Mouse (Mus musculus) adrenal gland, adult 18-20 months (tissue): ENCODE measurements around the gene Bola3. TPM values are rescaled to one million over a fixed set of nuclear protein-coding genes. Genes with fewer than 3 reads are reported as not detected.

Experiments
- DNase-seq, 2 experiments: peaks; one replicate each; pipeline ENCODE4 v3.0.0; 2021 to 2022; ENCODE audit warnings: low spot score in 2 of 2
- long read RNA-seq, 2 experiments: library from polyadenylated mRNA; stranded (forward); transcript quantifications; one replicate each; pipeline ENCODE4 v2.0.0; 2021
- total RNA-seq, 2 experiments: library from RNA; stranded (reverse); gene quantifications; 1 replicate in 1 of 2; 2 replicates in 1 of 2; pipeline ENCODE4 v1.2.3; 2021

Bola3 gene
- 100 to 1,000 TPM; 257 to 284 TPM for total RNA-seq
- long read RNA-seq, experiment 1, transcript Bola3-207 (4 exons, 2,312 nt), result major isoform, 49 of 57 reads
- long read RNA-seq, experiment 1, partial matches to known transcripts, result 1 of 57 reads
- long read RNA-seq, experiment 1, other reads (novel, unspliced or antisense), result 5 of 57 reads
- long read RNA-seq, experiment 2, transcript Bola3-207 (4 exons, 2,312 nt), result major isoform, 213 of 232 reads
- long read RNA-seq, experiment 2, transcript Bola3-201 (3 exons, 709 nt), result minor isoform, 7 of 232 reads
- long read RNA-seq, experiment 2, partial matches to known transcripts, result 0 of 232 reads
- long read RNA-seq, experiment 2, other reads (novel, unspliced or antisense), result 12 of 232 reads

DNA sequence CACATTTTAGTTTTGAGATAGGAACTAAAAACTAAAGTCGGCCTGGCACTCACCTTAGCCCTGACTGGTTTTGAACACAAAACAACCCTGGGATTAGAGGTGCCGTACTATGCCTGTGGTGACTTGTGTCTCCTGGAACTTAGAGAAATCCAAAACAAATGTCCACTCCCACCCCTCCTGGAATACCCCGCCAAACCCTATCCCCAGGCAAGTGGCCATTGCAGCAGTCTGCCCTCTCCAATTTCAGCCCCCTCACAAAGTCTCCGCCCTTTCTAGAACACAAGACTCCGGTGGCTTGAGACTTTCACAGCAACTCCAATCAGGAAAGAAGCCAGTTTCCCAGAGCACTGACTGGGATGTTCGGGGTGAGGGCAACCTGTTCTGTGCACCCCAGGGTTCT is at the start of gene Bola3:
Gene Bola3 (plus strand): TSS at position 275 of the 400 bp plus-strand sequence.
- no peak for DNase-seq

DNA sequence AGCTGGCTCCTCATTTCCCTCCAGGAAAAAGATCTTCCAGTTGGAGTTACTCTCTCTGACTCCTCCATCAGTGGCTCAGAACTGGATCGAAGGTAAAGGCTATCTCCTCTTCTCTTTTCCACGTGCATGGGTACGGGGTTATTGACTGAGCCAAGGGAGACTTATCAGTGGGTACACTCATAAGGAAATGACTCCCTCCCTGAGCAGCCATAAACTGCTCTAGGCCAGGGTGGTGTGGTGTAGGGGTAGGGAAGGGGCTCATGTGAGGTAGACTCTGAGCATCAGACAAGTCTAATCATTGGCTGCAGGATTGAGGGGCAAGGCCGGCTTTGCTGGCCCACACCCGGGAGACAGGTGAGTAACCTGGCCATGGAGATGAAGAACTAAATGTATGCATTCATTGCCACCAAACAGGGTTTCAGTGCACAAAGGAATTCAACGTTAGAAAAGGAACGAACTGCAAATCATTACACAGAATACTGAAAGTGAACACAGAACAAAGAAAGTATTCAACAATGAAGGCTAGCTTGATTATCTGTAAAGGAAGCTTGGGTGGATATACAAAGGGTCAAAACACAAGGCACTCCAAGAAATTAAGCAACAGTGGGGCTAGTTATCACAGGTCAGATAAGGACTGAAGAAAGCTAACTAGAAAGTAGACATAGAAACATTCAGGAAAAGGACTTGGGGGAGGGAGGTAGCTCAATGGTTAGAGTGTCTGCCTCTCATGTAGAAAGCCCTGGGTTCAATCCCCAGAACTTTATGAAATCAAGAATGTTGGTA is 48.3 kb upstream of the Bola3 start:
- no peak for DNase-seq

DNA sequence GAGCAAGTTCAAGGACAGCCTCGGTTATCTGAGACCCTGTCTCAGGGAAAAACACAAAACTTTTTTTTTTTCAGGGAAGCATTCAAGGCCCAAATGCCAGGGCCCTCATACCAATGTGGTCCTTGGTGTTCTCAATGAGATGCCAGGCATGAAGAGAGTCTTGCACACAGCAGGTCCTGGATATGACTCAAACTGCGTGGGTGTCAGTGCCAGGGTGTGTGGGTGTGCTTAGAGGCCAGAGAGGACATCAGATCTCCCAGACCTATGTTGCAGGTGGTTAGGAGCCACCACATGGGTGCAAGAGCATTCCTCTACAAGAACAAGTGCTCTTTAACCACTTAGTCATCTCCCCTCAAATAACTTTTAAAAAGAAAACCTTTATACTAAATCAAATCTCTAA is 47.7 kb upstream of the Bola3 start:
- DNase-seq, result no peak

DNA sequence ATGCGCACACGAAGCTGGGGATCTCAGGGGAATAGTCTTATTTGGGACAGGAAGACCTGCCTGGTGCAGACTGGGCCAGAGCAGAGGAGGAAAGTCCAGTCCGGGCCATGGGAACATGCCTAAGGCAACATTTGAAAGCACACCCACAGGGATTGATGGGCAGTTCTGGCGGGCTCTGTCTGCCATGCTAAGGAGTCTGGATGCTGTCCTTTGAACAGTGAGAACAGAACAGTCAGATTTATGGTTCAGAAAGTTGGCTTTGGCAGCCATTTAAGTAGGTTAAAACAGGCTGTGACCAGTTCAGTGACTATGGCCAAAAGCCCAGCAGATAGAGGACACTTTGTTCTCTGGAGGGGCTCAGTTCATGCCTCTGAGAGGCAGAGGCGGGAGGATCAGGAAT is 46.7 kb upstream of the Bola3 start:
- no peak for DNase-seq

DNA sequence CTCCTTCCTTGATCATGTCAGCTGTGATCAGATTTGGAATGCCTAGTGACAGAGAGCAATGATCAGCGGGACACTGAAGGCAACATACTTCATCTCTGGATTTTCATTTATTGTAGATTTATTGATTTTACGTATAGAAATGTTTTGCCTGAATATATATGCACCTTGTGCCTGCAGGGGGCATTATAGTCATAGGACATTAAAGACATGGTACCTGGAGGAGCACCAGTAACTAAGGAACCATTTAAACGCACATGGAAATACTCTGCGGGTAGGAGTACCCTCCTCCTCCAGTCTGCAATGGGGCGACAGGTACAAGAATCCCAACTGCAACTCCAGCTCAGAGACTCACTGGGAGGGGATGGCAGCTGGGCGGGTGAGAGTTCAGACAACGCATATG is 39.9 kb upstream of the Bola3 start:
- DNase-seq, result no peak

DNA sequence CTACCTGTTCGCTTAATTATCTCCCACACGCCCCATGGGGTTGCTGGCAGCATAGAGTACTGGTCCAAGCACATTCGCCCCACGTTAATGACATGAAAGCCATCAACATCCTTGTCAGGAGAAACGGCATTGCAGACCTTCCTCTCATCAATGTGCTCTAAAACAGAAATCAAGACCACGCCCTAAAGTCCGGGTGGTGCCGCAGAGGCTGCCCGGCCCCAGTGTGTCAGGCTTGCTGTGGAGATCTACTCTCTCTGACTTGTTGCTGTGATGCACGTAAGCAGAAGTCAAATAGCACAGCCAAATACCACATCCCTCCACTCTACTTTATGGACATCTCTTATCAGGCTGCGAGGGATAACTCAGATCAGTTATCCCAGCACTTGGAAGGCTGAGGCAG is 37.7 kb upstream of the Bola3 start:
- no peak for DNase-seq

DNA sequence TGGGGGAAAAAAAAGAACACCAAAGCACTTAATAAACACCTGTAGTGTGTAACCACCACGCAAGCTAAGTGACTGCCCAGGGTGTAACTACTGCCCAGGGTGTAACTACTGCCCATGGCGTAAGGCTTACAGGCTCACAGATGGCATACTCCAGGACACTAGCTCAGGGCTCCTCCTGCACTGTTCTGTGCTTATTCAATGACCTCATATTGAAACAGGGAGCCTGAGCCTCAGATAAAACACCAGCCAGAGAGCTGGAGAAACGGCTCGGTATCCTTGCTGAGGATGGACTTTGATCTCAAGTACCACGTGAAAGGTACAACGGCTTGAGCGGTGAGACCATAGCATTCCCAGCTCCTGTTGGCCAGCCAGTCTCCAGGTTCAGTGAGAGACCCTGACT is 36.9 kb upstream of the Bola3 start:
- DNase-seq, result no peak

DNA sequence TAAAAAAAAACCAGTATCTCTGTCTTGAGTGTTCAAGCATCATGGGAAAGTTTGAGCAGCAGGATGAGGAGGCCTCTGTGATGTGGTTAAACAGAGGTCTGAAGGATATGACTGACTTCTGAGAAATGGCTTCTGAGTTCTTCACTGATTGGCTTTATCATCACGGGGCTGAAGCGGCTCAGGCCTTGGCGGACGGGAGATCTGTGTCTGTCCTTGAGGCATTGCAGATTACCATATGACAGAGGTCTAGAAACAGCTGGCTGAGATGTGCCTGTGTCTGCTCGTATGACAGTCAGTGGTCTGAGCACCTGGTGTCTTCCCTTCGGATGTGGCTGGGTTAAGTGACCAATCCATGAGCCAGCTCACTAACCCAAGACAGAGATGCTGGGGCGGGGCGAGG is 36.4 kb upstream of the Bola3 start:
- peak in 1 of 2 experiments; percentile 12 for DNase-seq

DNA sequence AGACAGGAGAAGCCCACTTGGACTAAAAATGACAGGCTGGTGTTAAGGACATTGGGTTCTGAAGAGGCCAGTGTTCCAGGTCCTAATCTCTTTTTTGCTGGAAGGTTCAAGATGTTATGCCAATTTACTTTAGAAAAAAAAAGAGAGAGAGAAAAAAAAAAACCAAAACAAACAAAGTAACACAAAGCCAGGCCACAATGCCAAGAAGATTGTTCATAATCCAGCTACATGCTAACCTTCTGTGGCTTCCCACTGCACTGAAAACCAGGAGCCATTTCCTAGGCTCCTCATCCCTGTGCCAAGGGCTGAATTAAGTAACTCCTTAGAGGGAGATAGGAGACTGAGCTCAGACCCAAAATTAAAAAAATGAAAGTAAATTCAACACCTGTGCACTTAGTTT is 33.7 kb upstream of the Bola3 start:
- no peak for DNase-seq

DNA sequence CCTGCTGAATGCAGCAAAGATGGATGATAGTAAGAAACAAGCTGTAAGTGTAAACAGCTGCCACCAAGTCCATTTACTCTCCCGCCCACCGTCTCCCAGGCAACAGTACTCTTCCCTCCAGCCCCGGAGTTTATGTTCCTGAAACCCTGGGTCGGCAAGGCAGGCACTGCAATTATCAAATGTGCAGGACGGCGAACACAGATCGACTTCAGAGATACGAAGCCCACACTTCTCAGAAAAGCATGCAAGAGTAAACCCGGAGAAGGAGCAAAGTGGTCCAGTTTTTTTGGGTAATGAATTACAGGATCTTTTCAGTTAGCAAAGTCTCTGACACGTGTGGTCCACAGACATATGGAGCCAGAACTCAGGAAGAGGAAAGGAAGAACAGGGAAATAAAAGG is 32.9 kb upstream of the Bola3 start:
- no peak for DNase-seq

DNA sequence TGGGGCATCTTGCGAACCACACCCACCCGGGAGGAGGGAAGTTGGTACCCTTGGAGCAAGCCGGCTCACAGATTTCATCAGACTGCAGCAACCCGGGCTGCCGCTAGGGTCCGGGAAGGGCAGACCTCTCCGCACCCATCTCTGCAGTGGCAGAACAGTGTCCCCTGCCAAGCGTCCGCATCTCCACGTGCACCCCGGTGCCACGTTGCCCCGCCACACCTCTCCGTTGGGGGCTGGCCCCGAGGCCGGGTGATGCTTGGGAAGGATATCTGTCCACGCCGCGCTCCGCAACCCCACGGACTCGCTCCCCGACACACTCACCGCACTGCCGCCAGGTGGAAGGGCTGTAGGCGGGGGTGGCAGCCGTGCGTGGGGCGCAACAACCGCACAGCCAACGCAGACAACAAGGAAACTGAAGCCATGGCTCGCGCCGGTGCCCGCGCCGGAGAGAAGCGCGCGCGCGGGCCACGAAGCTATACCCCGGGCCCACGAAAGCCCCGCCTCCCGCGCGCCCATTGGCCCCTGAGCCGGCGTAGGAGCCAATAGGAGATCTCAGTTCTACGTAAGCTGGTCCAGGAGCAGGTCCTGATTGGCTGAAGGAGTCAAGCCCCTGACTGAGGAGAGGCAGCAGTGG is 31.7 kb upstream of the Bola3 start:
- DNase-seq, result peak; percentile 84 to 85

DNA sequence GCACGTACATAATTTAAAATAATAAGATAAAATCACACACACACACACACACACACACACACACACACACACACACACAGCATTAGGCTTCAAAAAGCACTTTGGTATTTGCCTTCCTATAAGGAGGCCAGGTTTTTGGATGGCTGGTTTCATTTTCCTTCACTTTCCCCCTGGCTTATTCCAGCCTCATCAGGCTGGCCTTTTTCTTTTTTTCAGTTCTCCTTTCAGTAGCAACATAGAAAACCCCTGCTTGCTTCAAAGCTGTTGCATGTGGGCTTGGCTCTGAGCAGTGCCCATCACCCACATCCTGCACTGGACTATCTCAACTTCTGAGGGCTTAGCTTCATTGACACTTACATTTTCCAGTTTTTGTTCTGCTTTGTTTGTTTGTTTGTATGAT is 27.0 kb upstream of the Bola3 start:
- DNase-seq, result no peak

DNA sequence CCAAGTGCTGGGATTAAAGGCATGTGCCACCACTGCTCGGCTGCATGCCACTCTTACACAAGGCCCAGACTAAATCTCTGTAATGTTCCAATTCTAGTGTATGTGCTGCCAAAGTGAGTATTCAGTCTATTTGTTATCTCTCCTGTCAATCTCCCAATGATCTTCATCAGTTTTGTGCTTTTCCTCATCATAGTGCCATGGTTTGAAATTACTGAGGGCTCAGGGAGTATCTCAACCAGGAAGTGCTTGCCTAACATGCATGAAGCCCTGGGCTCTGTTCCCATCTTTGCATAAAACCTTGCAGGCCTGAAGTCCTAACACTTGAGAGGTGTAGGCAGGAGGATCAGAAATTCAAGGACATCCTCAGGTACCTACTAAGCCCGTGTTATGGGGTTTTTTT is 26.2 kb upstream of the Bola3 start:
- no peak for DNase-seq

DNA sequence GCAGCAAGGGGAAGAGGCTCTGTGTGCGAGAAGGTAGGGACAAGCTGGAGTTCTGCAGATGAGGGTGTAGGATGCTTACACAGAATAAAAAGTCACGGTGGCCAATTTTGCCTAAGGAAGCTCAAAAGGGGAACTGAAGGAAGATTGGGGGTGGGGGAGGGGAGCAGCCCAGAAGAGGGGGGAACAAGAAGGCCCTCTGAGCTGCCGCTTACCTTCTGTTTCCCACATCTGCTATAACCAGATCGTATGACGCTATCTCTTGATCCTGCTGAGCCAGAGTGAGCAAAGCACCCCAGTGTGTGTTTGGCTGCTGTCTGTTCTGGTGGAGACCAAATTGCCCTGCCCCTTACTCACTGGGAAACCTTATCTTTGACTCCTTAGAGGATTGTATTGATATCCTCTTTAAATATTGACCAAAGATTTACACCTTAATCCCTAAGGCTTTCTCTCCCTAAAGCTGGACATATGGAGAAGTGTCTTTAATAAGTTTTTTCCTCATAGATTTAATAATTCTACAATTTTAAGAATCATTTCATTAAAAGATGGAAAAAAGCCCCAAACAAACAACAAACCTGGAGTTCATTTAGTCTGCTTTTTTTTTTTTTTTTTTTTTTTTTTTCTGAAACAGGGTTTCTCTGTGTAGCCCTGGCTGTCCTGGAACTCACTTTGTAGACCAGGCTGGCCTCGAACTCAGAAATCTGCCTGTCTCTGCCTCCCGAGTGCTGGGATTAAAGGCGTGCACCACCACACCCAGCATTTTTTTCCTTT is 25.1 kb upstream of the Bola3 start:
- DNase-seq, result no peak

DNA sequence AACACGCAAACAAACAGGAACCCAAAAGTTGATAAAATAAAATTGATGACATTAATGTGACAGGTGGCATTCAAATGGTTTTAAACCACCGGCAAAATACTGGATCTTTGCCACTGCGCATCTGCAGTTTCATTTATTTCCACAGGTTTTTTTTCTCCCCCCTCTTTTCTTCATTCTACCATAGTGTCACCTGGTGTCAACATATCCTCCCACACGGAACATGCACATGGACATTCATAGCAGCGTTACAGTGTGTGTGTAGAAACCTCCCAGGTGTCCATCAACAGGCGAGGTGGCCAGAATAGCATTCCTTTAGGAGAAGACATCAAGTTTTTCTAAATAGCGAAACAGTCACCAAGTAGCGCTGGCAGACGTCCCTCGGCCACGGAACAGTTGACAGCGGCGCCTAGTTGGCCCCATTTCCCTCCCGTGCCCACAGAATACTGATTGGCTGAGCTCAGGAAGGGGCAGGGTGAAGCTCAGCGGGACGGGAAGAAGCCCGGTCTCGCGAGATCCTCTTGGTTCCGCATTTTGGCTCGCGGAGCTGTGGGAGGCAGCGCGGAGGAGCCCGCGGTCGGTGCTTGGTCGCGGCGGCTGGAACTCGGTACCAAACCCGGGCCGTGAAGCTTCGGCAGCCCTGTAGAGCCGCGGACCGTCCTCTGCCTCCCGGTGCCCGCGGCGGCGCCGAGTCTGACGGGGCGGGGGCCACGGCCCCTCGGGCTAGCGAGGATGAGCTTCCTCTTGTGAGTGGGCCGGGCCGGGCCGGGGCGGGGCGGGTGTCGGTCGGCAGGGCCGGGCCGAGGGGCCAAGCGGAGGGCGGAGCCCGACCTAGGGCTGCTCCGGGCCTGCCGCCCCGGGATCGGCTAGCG is 23.2 kb upstream of the Bola3 start, which contains the start of the genes Mthfd2 and Mob1a:
Gene Mthfd2 (minus strand): TSS at position 384 of the 869 bp plus-strand sequence.
Gene Mob1a (plus strand): TSS at position 492 of the 869 bp plus-strand sequence.
- DNase-seq, result peak; percentile 89 to 91

DNA sequence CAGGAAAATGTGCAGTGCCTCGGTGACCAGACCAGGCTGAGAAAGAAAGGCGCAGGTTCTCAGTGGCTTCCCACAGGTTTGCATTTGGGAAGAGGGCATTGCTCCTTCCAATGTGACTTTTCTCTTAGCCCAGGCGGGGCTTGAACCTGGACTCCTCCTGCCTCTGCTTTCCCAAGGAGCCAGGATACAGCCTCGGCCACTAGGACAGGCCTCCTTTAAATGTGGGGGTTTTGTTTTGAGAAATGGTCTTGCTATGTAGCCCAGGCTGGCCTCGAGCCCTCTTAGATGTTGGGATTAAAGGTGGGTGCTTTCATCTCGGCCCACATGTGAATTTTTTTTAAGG is 22.6 kb upstream of the Bola3 start:
- DNase-seq, result no peak

DNA sequence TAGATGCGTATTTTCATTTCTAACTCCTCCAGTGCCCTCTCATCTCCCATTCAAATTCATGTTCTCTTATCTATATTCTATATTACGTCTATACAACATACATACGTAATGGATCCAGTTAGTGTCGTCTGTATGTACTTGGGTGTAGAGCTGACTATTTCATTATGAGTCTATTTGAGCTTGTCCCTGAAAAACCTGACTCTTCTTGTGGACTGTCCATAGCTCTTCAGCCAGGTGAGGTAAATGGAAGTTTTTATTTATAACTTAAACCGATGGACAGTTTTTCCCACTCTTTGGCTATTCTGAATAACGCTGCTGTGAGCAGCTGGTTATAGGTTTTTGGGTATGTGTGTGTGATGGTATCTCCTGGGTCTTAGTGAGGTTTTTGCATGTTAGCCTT is 22.2 kb upstream of the Bola3 start:
- DNase-seq, result no peak

DNA sequence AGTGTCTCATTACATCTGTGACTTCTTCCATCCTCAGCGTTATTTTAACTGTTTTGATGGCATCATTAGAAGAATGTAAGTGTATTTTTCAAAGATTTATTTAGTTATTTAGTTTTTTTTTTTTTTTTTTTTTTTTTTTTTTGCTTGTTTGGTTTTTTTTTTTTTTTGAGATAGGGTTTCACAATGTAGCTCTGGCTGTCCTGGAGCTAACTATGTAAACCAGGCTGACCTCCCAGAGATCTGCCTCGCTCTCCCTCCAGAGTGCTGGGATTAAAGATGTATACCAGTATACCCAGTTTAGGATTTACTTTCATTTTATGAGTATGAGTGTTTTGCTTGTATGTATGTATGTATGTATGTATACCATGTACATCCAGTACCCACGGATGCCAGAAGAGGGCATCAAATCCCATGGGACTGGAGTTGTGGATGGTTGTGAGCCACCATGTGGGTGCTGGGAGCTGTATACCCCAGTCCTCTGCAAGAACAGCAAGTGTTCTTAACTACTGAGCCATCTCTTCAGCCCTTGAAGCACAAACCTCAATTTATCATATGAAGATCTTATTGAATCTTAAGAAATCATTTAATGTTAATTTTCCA is 21.3 kb upstream of the Bola3 start:
- DNase-seq, result no peak

DNA sequence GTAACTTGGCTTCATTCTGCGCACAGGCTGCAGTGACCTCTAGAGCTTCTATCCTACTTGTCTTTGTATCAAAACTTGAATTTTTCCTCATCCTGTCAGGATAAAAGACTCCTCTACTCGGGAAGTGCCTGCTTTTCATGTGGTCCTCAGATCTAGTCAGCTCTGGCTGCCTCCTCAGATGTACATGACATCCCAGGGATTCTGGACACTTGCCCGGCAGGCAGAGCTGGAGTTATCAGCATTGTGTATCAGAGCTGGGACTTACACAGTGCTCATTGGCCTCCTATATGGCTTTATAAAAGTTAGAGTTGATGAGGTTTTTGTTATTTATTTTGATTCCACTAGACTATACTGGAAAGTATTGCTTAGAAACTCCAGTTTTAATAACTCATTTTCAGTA is 7.6 kb upstream of the Bola3 start:
- no peak for DNase-seq

DNA sequence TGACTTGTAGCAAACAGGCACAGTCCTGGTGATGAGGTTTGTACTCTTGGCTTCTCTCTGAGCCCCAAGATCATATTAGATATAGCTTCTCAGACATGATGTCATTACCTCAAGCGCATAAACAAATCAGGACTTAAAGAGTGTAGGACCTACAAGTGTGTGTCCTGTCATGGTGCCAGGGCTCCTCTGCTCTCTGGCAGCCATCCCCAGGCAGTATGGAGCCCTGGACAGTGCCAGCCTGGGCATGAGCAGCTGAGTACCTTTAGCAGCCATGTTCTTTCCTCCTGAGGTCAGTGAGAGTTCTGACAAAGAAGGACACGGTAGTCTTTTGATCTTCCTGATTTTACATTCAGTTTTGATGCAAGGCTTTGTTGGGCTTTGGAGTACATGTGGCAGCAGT is 6.0 kb upstream of the Bola3 start:
- no peak for DNase-seq
